Mouse (Mus musculus): ENCODE data around the gene Plscr2.

Plscr2 gene

DNA sequence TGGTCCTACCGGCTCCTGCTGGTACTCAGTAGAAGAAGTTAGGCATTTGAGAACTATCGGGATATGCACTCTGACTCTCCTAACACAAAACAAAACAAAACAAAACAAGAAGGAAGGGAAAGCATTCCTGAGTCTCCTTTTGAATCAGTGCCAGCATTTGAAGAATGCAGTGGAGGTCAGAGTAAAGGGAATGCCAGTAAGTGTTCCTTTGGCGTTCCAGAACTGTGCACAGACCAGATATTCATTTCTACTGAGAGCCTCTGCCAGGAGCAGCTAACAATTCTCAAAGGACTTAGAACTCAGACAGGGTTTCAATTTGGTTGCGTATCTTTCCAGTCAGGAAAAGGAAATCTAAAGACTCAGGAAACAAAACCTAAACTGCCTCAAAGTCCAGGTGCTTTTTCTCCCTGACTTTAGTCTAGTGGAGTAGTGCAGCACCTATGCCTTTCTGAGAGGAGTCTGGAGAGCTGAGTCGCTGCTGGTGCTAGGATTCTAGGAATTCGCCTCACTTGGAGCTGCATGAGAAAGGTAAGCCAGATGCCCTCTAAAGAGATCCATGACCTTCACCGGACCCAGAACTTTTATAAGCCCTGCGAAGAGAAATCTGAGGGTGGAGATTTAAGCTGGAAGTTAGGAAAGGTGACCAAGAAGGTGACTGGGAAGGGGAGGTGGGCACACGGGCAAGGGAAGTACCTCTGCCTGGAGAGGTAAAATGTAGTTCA lies at the start of gene Plscr2:
TSS of gene Plscr2 (plus strand) at position 117 of the 722 bp plus-strand sequence.
- peak; percentile 67 for DNase-seq

DNA sequence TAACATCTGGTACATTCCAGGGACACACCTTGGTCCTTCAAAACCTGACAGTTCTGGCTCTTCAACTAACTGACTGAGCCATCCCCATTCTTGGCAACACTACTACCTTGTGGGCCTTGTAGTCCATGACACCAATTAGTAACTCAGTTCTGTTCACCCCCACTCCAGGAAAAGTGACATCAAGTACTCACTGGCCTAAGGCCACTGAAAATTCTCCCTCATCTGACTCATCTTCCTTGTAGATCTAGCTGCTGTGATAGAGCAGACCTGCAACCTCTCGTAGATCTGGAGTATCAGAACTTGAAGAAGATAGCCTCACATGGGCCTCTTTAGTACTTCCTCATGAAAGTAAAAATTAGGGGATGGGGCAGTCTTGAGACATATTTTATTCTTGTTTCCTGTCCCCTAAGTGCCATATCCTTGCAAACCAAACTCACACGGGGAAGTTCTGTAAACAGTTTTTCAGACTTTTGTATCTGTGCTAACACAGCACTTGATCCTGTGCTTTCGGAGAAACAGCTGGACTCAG lies 49.2 kb upstream of the Plscr2 start:
- DNase-seq, result no peak

DNA sequence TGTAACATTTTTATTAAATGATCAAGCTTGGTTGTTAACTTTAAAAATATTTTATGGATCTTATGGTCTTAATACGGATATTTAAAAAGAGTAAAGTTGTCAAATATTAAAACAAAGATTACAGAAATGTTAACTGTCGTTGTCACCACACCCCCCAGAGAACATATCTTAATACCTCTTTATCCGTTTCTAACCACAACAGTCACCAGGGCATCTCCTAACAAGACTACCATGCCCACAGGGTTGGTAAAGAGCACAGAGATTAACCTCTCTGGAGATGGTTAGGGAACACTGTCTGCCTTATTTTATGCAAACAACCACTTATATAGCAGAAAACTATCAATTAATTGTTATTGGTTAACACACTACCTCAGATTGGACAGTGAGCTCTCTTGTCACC lies 48.6 kb upstream of the Plscr2 start:
- DNase-seq, result no peak

DNA sequence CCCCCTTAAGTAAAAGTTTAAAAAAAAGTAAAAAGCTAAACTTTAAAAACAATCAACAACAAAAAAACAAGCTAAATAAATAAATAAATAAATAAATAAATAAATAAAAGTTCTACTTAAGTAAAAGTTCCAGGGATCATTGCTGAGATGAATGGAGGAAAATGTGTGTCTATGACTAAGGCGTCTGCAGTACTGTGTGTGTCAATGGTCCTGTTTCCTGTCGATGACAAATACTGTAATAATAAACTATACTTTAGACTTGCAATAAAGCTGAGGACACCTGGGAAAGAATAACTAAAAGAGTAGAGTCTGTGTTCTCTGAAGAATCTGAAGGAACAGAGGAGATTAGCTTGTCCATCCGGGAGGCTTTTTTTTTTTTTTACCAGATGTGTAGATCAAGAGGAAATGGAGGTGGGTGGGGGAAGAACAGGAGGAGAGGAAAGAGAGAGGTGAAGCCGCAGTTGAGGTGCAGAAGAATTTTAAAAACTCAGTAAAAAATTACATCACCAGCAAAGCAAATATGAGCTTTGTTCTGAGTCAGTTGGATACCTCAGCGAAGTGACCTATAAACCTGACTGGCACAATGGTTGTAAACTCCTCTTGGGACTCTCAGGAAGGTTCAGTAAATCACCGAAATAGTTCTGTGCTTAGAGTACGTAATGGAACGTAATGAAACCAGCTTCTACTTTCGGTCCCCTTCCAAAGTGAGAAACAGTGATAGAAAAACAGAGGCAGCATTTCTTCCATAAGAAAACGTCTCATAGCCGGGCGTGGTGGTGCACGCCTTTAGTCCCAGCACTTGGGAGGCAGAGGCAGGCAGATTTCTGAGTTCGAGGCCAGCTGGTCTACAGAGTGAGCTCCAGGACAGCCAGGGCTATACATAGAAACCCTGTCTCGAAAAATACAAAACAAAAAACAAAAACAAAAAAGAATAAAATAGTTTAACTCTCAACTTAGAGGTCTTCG lies 46.3 kb upstream of the Plscr2 start:
- DNase-seq, result no peak

DNA sequence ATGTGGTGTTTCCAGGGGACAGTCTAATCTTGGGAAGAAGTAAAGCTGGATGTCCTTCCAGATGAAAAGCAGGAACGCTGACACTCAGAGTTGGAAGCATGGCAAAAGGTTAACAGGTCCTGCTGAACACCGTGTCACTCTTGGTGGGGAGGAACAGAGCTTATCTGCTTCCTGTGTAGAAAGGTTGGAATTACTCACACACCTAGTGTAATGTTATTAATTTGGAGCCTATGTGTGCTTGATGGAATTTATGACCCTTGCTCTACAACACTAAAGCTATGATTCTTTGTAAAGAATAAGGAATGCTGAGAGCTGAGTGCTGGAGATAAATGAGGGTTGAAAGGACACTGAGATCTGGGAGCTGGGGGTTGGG lies 45.6 kb upstream of the Plscr2 start:
- no peak for DNase-seq

DNA sequence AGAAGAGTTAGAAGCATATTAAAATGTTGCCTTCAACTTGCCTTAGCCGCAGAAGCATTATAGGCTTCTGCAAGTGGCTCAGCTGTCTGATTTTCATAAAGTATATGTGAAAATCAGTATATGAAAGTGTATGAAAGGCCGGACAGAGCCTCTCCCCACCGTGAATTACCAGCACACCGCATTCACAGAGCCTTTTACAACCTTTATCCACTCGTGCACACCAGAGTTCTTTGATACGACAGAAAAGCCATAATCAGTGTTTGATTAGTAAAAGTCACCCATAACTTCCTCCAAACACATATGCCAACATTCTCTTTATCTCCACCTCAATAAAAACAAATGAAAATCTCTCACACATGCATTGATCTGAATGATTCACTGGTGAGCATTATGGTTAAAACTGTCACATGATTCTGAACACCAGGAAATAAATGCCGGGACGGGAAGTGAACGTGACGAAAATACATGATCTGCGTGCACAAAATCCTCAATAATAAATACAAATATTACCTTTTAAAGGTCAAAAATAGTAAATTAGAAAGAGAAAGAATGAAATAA lies 40.4 kb upstream of the Plscr2 start:
- DNase-seq, result no peak

DNA sequence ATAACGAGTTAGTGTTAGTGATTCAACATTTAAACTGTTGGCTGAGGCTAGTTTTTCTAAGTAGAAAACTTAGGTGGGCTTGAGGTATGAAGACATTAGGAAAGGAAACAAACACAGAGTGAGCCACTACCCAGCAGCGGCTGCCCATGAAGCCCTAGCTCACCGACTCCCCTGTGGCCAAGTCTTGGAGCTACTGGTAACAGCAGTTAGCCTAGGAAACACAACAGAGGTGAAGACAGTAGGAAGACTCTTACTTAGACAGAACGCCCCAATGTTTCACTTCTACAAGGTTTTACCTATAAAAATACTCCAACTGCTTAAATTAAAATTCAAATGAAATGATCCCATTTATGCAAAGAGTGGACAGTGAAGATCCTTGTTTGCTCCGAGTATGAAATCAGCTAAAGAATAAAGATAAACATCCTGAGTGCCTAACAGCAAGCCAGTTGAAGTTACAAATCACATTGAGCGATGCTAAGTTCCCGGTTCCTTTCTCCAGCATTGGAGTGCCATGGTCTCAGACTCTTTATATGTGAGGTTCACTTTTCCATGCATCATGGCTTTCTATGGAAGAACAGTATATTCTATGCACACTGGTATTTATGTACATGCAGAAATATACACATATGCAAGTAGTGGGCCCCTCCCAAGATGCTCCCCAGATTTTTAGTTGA lies 26.5 kb upstream of the Plscr2 start:
- no peak for DNase-seq

DNA sequence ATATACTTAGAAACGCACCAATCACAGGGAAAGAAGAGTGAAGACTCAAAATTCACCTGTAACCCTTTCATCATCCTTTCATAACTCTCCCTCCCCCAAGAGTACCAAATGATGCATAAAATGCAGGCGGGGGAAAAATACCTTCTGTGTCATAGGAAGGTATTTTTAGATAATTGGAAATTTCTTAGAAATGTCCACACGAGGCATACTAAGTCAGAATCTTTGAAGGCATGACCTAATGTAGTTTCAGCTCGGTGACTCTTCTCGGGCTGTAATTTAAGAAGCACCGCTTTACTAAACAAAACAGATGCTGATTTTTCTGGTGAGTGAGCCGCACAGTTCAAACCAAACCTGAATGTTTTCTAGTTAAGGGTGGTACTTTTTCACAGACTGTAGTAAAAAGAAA lies 26.0 kb upstream of the Plscr2 start, which contains the start of gene Plscr1:
TSS of gene Plscr1 (plus strand) at position 304 of the 406 bp plus-strand sequence.
- no peak for DNase-seq

DNA sequence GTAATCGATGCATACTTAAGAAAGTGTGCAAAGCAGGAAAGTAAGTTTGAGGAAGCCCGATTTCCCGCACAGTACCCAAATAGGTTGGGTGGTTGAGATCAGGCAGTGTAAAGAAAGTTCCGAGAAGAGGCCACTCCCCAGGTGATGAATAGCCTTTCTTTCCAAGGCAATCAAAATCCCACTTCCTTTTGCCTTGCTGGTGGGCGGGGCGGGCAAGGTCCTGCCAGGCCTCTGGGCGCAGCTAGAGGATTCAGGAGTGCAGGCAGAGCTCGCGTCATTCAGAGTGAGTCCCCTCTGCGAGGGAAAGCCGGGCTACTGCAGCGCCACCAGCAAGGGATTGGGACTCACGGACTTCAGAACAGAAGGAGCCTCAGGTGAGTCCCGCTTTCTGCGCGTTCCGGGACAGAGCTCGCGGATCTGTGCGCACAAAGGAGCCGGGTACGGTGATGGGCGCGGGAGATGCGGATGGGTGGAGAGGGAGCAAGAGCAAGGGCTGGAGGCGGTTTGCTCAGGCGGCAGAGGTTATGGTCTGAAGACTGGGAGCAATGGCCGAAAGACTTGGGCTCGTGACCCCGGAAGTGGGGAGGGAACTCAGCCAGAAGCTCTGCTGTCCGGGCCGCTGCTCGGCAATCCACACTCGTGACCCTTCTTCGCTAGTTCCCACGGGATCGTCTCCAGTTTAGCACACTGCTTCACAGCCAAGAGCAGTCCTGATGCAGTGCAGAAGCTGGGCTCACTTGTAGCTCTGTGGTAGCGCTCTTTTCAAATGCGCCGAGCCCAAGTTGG lies 25.2 kb upstream of the Plscr2 start:
- peak; percentile 88 for DNase-seq

DNA sequence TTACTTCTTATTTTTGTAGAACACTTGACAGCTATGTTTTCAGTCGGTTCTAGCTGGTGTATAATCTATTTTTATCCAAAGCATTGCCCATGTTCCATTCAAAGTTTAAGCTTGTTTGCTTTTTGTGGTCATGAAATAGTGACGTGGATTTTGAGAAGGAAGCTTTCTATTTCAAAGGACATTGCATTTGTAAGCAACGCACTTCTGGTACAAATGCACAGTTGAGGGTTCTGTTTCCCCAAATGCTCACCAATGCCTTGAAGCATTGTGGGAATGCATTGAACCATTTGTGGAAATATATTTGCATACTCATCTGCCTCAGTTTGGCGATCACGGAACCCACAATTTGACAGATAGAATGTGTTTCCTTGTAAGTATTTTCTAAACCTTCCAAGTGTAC lies 22.7 kb upstream of the Plscr2 start:
- DNase-seq, result no peak

DNA sequence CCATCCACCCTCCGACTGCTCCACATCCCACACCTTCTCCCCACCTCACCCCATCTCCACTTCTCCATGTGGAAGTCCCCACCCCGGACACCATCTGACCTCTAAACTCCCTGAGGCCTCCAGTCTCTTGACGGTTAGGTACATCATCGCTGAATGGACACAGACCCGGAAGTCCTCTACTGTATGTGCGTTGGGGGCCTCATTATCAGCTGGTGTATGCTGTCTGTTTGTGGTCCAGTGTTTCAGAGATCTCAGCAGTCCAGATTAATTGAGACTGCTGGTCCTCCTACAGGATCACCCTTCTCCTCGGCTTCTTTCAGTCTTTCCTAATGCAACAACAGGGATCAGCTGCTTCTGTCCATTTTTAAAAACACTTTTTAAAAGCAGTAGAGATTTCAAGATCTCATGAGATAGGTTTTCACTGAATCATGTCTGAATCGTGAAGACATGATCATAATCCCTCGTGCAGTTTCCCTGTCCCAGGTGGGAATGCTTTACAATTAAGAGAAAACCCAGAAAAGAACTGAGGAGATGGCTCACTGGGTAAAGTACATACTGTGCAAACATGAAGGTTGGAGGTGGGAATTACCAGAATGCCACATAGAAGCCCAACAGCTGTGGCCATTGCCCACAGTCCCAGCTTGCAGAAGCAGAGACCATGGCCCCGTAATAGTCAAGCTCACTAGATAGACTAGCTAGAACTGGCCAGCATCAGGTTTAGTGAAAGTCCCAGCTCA lies 21.6 kb upstream of the Plscr2 start:
- no peak for DNase-seq

DNA sequence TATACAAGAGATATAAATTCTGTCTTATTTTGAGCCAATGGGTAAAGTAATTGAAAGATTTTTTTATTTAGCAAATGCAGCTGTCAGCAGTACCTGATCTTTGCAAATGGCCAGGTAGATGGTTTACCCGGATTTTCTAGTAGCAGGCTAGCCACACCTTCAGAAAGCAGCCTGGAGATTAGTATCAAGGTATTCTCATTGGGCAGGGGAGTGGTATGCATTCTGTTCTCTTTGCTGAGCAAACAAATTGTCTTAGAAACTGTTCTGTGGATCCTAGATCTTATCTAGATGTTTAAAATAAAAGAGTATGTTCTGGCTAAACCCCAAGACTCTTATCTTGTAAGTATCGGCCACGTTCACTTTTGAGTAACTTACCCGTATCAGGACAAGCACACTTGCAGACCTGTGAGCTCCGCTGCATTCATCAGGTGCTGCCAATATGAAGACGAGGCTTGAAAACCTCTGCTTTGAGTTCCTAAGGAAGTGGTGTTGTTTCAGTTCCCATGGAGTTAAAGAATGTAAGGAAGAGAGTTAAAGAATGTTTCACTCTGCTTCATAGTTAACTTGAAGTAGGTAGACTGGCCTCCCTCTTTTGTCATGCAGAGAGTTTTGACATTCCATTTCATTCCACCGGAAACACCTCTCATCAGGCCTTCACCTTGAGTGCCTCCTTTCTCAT lies 14.8 kb upstream of the Plscr2 start:
- DNase-seq, result no peak

DNA sequence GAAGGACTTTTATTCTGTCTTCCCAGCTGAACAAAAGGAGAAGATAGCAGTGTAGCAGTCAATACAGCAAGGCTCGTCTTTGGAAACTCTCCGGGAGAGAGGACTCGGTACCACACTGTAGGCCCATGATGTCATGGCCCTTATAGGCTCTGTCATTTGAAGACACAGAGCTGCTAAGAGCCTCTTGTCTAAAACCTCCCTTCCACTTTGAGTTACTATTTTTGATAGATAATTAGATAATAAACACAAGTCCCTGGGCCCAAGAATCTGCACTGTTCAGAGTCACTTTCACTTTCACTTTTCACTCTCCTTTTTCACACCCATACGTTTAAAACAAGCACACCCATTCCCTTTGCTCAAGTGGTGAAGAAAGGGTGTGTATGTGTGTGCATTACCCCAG lies 9.7 kb upstream of the Plscr2 start:
- DNase-seq, result no peak

DNA sequence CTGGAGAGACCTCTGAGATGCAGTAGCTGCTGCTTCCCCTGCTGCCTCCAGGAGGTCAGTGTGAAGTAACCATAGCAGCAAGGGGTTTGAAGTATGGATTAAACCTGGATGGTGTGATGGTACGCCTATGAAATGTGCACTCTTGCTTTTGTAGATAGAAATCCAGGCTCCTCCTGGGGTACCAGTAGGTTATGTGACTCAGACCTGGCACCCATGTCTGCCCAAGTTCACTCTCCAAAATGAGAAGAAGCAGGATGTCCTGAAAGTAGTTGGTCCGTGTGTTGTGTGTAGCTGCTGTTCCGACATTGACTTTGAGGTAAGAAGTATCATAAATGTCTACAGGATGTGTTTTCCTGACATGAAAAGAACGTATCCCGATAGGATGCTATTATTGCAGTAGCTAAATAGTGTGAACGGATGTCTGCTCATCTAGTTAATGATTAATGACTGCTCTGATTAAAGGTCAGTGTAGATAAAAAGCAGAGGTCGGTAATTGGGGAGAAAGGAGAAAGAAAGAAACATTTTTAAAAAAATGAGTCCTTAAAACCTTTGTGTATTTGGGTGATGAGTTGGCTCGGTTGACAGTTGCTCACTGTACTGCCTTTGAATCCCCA lies 8.7 kb upstream of the Plscr2 start:
- DNase-seq, result peak; percentile 51

DNA sequence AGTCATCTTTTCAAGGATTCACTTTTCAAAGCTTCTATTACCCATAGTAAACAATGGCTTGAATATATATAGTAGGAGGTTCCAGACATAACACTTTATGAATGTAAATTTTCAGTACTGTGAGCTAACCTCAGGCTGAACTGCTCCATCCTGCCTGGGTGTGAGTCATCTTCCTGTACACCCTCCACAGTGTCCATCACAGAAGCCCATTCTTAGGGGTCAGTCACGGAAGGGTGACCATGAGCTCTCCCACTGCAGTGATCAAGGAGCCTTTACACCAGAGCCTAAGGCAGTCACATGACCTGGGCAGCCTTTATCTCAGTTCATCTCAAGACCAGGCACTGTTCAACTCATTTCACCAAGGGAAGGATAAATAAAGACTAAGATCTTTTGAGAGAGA lies 7.7 kb upstream of the Plscr2 start:
- DNase-seq, result no peak

DNA sequence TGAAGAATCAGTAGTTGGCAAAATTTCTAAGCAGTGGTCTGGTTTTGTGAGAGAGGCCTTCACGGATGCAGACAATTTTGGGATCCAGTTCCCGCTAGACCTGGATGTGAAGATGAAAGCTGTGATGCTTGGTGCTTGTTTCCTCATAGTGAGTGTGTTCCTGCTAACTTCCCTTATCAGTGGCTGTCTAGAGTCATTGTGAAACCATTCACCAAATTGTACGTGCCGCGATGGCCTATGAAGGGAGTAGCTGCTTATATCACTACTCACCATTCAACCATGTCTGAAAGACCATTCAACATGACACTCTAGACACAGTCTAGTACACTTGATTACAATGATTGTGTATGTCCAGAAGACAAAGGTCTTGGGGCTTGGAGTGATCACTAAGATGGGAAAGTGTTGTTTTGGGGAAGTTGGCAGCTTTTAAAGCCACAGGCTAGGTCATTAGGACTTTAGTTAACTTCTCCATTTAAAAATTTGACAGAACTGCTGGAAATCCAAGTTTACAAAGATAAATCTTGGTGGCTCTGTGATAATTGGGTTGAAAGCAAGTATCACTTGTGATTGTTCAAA lies 5.5 kb upstream of the Plscr2 start:
- DNase-seq, result no peak

DNA sequence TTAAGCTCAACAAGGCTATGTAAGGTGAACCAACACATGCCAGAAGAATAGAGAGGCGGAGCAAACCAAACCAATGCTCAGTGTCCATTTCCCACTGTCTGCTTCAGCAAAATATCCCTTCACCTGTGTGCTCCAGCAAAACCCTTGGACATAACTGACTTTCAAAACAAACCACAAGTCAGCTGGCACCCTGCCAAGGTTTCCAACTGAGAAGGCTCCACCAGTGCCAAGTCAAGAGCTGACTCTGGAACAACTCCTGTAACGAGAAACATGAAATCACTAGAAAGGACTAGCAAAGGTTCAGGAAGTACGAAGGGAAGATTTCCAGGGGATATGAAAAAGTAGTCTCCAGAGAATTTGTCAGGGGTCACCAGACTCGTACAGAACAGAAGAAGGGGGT lies 4.5 kb upstream of the Plscr2 start:
- DNase-seq, result peak; percentile 93

DNA sequence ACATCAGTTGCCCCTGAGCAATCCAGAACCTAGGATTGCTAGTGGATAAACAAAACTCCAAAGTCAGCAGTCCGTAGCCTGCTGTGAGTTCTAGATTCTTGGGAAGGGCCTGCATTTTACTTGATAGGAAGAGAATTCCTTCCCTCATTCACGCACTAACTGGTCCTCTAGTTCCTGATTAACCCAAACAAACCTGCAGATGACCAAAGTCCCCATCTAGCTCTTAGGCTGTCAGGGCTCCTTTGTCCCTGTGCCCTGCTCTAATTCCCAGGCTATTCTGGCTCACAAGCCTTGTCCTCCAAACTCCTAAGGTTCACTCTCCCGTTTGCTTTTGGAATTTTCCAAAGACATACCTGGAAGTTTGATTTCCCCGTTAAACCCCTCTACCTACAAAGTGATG lies 2.8 kb upstream of the Plscr2 start:
- DNase-seq, result peak; percentile 43

DNA sequence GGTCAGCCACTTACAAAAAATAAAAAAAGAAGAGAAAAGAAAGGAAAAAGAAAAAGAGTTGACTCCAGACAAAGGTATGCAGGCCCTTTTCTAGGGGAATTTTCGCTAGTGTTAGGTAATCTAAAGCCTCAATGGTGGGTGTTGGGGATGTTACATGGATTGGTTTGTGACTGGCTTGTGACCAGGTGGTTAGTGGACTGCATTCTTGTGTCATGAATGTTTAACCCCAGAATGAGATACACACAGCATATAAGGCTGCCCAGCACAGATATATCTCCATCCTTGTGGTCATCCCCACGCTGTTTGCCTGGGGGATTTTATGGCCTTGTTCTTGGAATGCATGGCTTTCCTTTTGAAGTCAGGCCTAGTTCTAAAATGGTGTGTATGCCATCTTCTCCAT lies 2.1 kb upstream of the Plscr2 start:
- peak; percentile 45 for DNase-seq
